Mouse (Mus musculus) kidney, postnatal 36 days (tissue): ENCODE measurements around the gene Adarb1.
A peak's percentile ranks its signal among the peaks of the same experiment; 100 is the strongest.

ENCODE experiments used
- DNase-seq, 2 experiments: peaks; one replicate each; pipeline ENCODE4 v3.0.0; 2021 to 2022; ENCODE audit warnings: mixed read lengths in 2 of 2

The Adarb1 gene

GRCm38 (mm10) chr10:77258704-77259621 lies 159.1 kb downstream of the Adarb1 start, which contains the start of gene Pofut2:
Pofut2 (plus strand) TSS chr10:77259218.
- peak; percentile 97 to 98 for DNase-seq

GRCm38 (mm10) chr10:77258041-77258590 lies 160.0 kb downstream of the Adarb1 start:
- no peak for DNase-seq

GRCm38 (mm10) chr10:77255676-77256075 lies 162.4 kb downstream of the Adarb1 start:
- no peak for DNase-seq

- no peak for DNase-seq
Measured at GRCm38 (mm10) chr10:77255231-77255630, 162.8 kb downstream of the Adarb1 start.

GRCm38 (mm10) chr10:77252790-77253189 lies 165.3 kb downstream of the Adarb1 start:
- DNase-seq, result peak; percentile 76 to 89

GRCm38 (mm10) chr10:77251784-77252539 lies 166.1 kb downstream of the Adarb1 start:
- DNase-seq, result peak; percentile 47 to 56

GRCm38 (mm10) chr10:77251223-77251783 lies 166.8 kb downstream of the Adarb1 start:
- peak; percentile 40 to 61 for DNase-seq

- DNase-seq, result no peak
Measured at GRCm38 (mm10) chr10:77247707-77248106, 170.4 kb downstream of the Adarb1 start.

- DNase-seq, result no peak
Measured at GRCm38 (mm10) chr10:77247048-77247447, 171.0 kb downstream of the Adarb1 start.

- DNase-seq, result no peak
Measured at GRCm38 (mm10) chr10:77244777-77245176, 173.3 kb downstream of the Adarb1 start.

GRCm38 (mm10) chr10:77243572-77244161 lies 174.4 kb downstream of the Adarb1 start:
- DNase-seq, result peak; percentile 14 to 21

GRCm38 (mm10) chr10:77242871-77243270 lies 175.2 kb downstream of the Adarb1 start:
- peak in 1 of 2 experiments; percentile 44 for DNase-seq

- no peak for DNase-seq
Measured at GRCm38 (mm10) chr10:77242396-77242795, 175.7 kb downstream of the Adarb1 start.

- peak in 1 of 2 experiments; percentile 48 for DNase-seq
Measured at GRCm38 (mm10) chr10:77240764-77241163, 177.3 kb downstream of the Adarb1 start.
